Mouse (Mus musculus) retina, postnatal 1 day (tissue): ENCODE measurements around the gene Clca2.
"Not testable (repeated sequence)": the region's sequence is repeated elsewhere in the genome, so short reads cannot be mapped to it uniquely, and the experiment has no call there.

Experiments
- DNase-seq: peaks from one replicate; pipeline ENCODE4 v3.0.0-alpha.2; 2012

Gene Clca2

DNA sequence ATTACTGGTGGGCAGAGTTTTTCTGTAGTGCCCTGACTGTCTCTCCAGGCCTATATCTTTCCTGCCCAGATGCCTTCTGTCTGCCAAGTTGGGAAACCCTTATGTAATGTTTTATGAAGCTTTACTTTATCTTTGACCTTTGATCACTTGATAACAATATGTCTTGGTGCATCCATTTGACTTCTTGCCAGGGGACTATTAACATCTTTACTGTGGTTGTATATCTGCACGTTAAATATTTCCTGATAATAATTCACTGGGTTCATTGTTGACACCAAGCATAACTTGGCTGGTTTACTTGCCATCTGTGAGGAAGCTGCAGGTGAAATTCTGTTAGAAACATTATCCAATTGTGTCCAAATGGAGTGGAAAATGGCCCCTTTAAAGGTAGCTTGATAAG is 16.2 kb downstream of the Clca2 start:
- no peak for DNase-seq

DNA sequence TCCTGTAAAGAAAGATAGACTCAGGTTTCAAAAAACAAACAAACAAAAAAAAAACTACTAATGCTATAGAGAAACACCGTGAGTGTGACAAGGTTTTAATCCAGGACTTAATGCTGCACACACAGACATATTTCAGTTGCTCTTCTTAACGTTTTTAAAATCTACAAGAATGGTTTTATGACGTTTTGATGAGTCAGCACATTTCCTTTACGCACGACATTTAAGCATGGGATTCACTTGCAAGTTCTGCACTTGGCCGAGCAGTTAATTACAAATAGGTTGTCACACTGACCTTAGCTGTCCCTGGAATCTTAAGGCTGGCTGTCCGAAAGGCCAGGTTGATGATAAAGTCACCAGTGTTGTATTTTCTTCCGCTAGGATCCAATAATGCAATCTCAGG is 18.3 kb downstream of the Clca2 start:
- DNase-seq, result no peak

DNA sequence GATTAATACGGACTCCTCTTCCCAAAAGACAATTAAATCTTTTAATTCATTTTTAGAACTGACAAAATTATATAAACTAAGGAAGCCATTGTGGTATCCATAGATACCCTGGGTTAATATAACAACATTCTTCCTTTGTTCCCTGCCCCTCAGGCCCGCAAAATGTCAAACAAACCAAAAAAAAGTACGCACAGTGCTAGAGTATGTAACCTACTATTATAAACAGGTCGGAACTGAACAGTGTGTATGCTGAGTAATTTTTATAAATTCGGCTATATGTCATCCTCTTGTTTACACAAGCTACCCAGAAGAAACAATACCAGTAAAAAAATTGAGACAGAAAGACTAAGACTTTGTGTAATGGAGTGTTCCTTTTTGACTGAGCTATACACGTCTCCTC is 20.8 kb downstream of the Clca2 start:
- DNase-seq, result no peak

GRCm38 (mm10) chr3:145072339-145072738 is 26.9 kb downstream of the Clca2 start:
- no peak for DNase-seq

- DNase-seq, result no peak
Observed at GRCm38 (mm10) chr3:145068964-145069363, 30.3 kb downstream of the Clca2 start.

- not testable (repeated sequence) for DNase-seq
Observed at GRCm38 (mm10) chr3:145055138-145055537, 44.1 kb downstream of the Clca2 start.

DNA sequence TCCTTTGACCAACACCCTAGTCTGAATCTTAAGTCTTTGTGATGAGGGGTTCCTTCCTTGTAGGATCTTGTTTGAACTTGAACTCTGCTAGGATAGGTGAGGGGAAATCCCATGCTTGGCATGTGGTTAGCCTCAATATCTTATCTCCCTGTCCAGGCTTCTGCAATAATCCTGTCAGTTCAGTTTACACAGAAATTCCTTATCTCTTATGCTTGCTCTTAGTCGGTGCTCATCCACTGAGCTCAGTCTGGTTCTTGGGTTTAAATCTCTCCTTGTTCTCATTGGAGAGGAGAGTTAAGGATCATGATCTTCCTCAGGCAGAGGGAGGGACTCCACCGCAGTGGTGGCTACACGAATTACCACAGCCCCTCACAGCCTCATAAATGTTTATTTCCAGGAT is 49.4 kb downstream of the Clca2 start:
- no peak for DNase-seq

GRCm38 (mm10) chr3:145038813-145039212 is 60.4 kb downstream of the Clca2 start:
- no peak for DNase-seq

- no peak for DNase-seq
Observed at GRCm38 (mm10) chr3:145032676-145033075, 66.6 kb downstream of the Clca2 start, which contains the start of gene Clca1. Gene Clca1, minus strand, starts transcription at chr3:145032776.

- DNase-seq, result peak; percentile 75
Observed at GRCm38 (mm10) chr3:145028036-145028435, 71.2 kb downstream of the Clca2 start.

- peak; percentile 56 for DNase-seq
Observed at GRCm38 (mm10) chr3:145026750-145027149, 72.5 kb downstream of the Clca2 start.
